Mouse (Mus musculus) limb, embryonic 14.5 days (tissue): Measurements from ENCODE around the gene Adcy10. TPM values are rescaled to one million over a fixed set of nuclear protein-coding genes. Genes with fewer than 3 reads are reported as not detected.

ENCODE experiments used
- ATAC-seq: fragments of 200-750 bp; cut with Nextera tagmentation; 2 replicates; pipeline ENCODE4 v1.8.0; 2017; ENCODE audit warnings: low read depth, moderate number of reproducible peaks, moderate TSS enrichment; ENCODE audit not compliant: low FRiP score
- DNase-seq: peaks from one replicate; pipeline ENCODE4 v3.0.0-alpha.2; 2015; ENCODE audit warnings: low spot score
- H3K27ac ChIP-seq: fragments of 300-500 bp; sonication (generic); replicated peaks from 2 replicates; pipeline ENCODE4 v1.5.1; 2014; ENCODE audit warnings: low read depth, mild to moderate bottlenecking, low read length, moderate library complexity, mixed read lengths
- H3K27me3 ChIP-seq: fragments of 300-500 bp; sonication (generic); 2 replicates; pipeline ENCODE4 v1.6.1; 2014; ENCODE audit warnings: low read length, mixed read lengths; ENCODE audit not compliant: control insufficient read depth, insufficient read depth
- H3K36me3 ChIP-seq: fragments of 300-500 bp; sonication (generic); 2 replicates; pipeline ENCODE4 v1.6.1; 2014; ENCODE audit warnings: mild to moderate bottlenecking, low read length, moderate library complexity, mixed read lengths; ENCODE audit not compliant: control insufficient read depth, insufficient read depth
- H3K4me1 ChIP-seq: fragments of 300-500 bp; sonication (generic); 2 replicates; pipeline ENCODE4 v1.6.1; 2014; ENCODE audit warnings: antibody characterized with exemption, low read length, mixed read lengths; ENCODE audit not compliant: control insufficient read depth, insufficient read depth
- H3K4me2 ChIP-seq: fragments of 300-500 bp; sonication (generic); replicated peaks from 2 replicates; pipeline ENCODE4 v1.6.1; 2014; ENCODE audit warnings: low read depth, mild to moderate bottlenecking, low read length, moderate library complexity; ENCODE audit not compliant: severe bottlenecking
- H3K4me3 ChIP-seq: fragments of 300-500 bp; sonication (generic); replicated peaks from 2 replicates; pipeline ENCODE4 v1.5.1; 2014; ENCODE audit warnings: low read length
- H3K9ac ChIP-seq: fragments of 300-500 bp; sonication (generic); 2 replicates; pipeline ENCODE4 v1.6.1; 2014; ENCODE audit warnings: mild to moderate bottlenecking, low read depth, low read length, moderate library complexity; ENCODE audit not compliant: severe bottlenecking
- H3K9me3 ChIP-seq: fragments of 300-500 bp; sonication (generic); 2 replicates; pipeline ENCODE4 v1.6.1; 2016; ENCODE audit warnings: low read length; ENCODE audit not compliant: control insufficient read depth
- POLR2A ChIP-seq: fragments of 200-500 bp; IDR thresholded peaks from 2 replicates; pipeline ENCODE4 v1.8.0; 2012; ENCODE audit warnings: inconsistent platforms, mild to moderate bottlenecking, moderate library complexity, borderline replicate concordance; ENCODE audit not compliant: insufficient read depth, insufficient read length; ENCODE audit errors: extremely low read depth
- WGBS: fragments of 180-500 bp; shearing (Covaris S2); extraction: QIAGEN DNeasy Blood & Tissue Kit; methylation state at CpG from one replicate; pipeline ENCODE4 v1.1.7; 2014; 5-methylcytosine and 5-hydroxymethylcytosine counted together
- polyA plus RNA-seq, 2 experiments: library from polyadenylated mRNA; depleted of rRNA in 1 of 2; stranded (reverse) in 1 of 2; unstranded in 1 of 2; fragments of >200 nt; fragmentation: Nextera tagmentation in 1 of 2; extraction: Ambion mirVana in 1 of 2; gene quantifications; 2 replicates each; pipeline versions ENCODE4 v1.2.1 to v1.2.3; 2012 to 2014

Adcy10 gene
- polyA plus RNA-seq, 2 experiments = 0.08 TPM; not detected in 1

GRCm38 (mm10) chr1:165459041-165459502, 25.9 kb upstream of the Adcy10 start:
- H3K27me3 ChIP-seq = no peaks in the 10 kb centered on the region
- H3K9ac ChIP-seq = peak overlapping the region; percentile 80
- H3K4me1 ChIP-seq = peaks cover 10% of the 10 kb centered on the region; the same call in 1 of the 2 replicates
- H3K9me3 ChIP-seq = no peaks in the 10 kb centered on the region
- peak overlapping the region; percentile 72 for H3K4me2 ChIP-seq
- no peak for DNase-seq
- WGBS = 16% methylated on average over 7 of the region's 7 CpGs
- peak overlapping the region; percentile 91 for H3K27ac ChIP-seq
- no peak for TF ChIP-seq POLR2A
- ATAC-seq = no peak
- no peaks in the 10 kb centered on the region for H3K36me3 ChIP-seq
- H3K4me3 ChIP-seq = peak overlapping the region; percentile 80

- H3K27ac ChIP-seq = peak overlapping the region; percentile 91
- peak overlapping the region; percentile 72 for H3K4me2 ChIP-seq
- H3K4me1 ChIP-seq = peaks cover 10% of the 10 kb centered on the region; the same call in 1 of the 2 replicates
- H3K9ac ChIP-seq = peak overlapping the region; percentile 80
- H3K9me3 ChIP-seq = no peaks in the 10 kb centered on the region
- WGBS = under 1% methylated on average over 54 of the region's 60 CpGs
- DNase-seq (peak; percentile 46), ATAC-seq (peak; percentile 1)
- no peaks in the 10 kb centered on the region for H3K36me3 ChIP-seq
- H3K27me3 ChIP-seq = no peaks in the 10 kb centered on the region
- TF ChIP-seq POLR2A = no peak
- H3K4me3 ChIP-seq = peak overlapping the region; percentile 80
Observed at GRCm38 (mm10) chr1:165459503-165460181, 25.3 kb upstream of the Adcy10 start.

GRCm38 (mm10) chr1:165460360-165460800, 24.6 kb upstream of the Adcy10 start, which contains the start of the genes Dcaf6 and Mpc2:
Dcaf6 (minus strand) TSS chr1:165460475.
Mpc2 (plus strand) TSS chr1:165460637.
- Histone ChIP-seq H3K4me1 (peaks cover 10% of the 10 kb centered on the region; the same call in 1 of the 2 replicates), H3K27ac (peak within 1 kb of the TSS; percentile 91), H3K9ac (peak within 1 kb of the TSS; percentile 80), H3K36me3 (no peaks in the 10 kb centered on the region), H3K4me2 (peak within 1 kb of the TSS; percentile 89), H3K4me3 (peak within 1 kb of the TSS; percentile 80), H3K9me3 (no peaks in the 10 kb centered on the region), H3K27me3 (no peaks in the 10 kb centered on the region)
- peak; percentile 38; the same call in 1 of the 2 replicates for TF ChIP-seq POLR2A
- DNase-seq (peak; percentile 95), ATAC-seq (peak; percentile 91)
- WGBS = under 1% methylated on average over 35 of the region's 37 CpGs

GRCm38 (mm10) chr1:165460801-165461377, 24.1 kb upstream of the Adcy10 start:
- peak; percentile 83; the same call in 1 of the 2 replicates for TF ChIP-seq POLR2A
- H3K27ac ChIP-seq = peak overlapping the region; percentile 91
- H3K9me3 ChIP-seq = no peaks in the 10 kb centered on the region
- H3K36me3 ChIP-seq = no peaks in the 10 kb centered on the region
- WGBS = under 1% methylated on average over 37 of the region's 41 CpGs
- peak overlapping the region; percentile 89 for H3K4me2 ChIP-seq
- no peaks in the 10 kb centered on the region for H3K27me3 ChIP-seq
- H3K4me3 ChIP-seq = peak overlapping the region; percentile 80
- H3K9ac ChIP-seq = peak overlapping the region; percentile 80
- peak; percentile 100 for DNase-seq
- peaks cover 10% of the 10 kb centered on the region; the same call in 1 of the 2 replicates for H3K4me1 ChIP-seq
- ATAC-seq = peak; percentile 97

- ATAC-seq = no peak
- H3K9ac ChIP-seq = peak overlapping the region; percentile 78
- WGBS = 3% methylated on average over 9 of the region's 9 CpGs
- H3K4me3 ChIP-seq = peak overlapping the region; percentile 80
- no peaks in the 10 kb centered on the region for H3K36me3 ChIP-seq
- peak overlapping the region; percentile 89 for H3K4me2 ChIP-seq
- no peaks in the 10 kb centered on the region for H3K27me3 ChIP-seq
- DNase-seq = no peak
- H3K4me1 ChIP-seq = peaks cover 10% of the 10 kb centered on the region; the same call in 1 of the 2 replicates
- H3K27ac ChIP-seq = peak overlapping the region; percentile 63; the same call in 1 of the 2 replicates
- no peaks in the 10 kb centered on the region for H3K9me3 ChIP-seq
- no peak for TF ChIP-seq POLR2A
Observed at GRCm38 (mm10) chr1:165461681-165462080, 23.3 kb upstream of the Adcy10 start.
